Mouse (Mus musculus): ENCODE data around the gene Sh3gl1. TPM values are rescaled to one million over a fixed set of nuclear protein-coding genes. Genes with fewer than 3 reads are reported as not detected.

The Sh3gl1 gene
- total and polyA plus RNA-seq, 2 experiments: 8.8 to 40.0 TPM

DNA sequence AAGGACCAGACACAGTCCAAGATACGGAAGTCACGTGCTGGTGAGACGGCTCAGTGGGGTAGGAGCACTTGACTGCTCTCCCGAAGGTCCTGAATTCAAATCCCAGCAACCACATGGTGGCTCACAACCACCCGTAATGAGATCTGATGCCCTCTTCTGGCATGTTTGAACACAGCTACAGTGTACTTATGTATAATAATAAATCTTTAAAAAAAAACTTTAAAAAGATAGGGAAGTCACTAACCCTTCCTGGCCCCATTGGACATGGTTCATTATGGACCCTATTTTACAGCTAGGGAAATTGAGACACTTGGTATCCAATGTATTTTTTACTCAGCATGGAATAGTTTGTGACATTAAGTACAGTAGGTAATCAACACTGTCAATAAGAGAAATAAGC is 41.1 kb upstream of the Sh3gl1 start:
- Histone ChIP-seq H3K4me1 (ENCODE audit: control insufficient read depth, insufficient read depth, low read length) (peaks cover 22% of the 10 kb centered on the region), H3K36me3 (ENCODE audit: control insufficient read depth, insufficient read depth, low read length) (peaks cover 7% of the 10 kb centered on the region), H3K9ac (ENCODE audit: low read depth, low read length) (no peak overlapping the region), H3K79me2 (ENCODE audit: control insufficient read depth, insufficient read depth, low read length) (peaks cover 19% of the 10 kb centered on the region; the same call in 1 of the 2 replicates), H3K27me3 (ENCODE audit: control insufficient read depth, insufficient read depth, low read length) (no peaks in the 10 kb centered on the region), H3K4me3 (ENCODE audit: insufficient read depth, low read depth, low read length) (no peak overlapping the region), H3K27ac (replicated peaks; ENCODE audit: insufficient read depth, low read depth, low read length) (no peak overlapping the region)
- DNase-seq (ENCODE audit: extremely low read depth, low read depth, low spot score): no peak
- WGBS: 84% methylated on average over 5 of the region's 5 CpGs
- TF ChIP-seq CTCF (IDR thresholded peaks at IDR 0.05; ENCODE audit: low read depth, low read length) (no peak), POLR2A (IDR thresholded peaks at IDR 0.05; ENCODE audit: extremely low read depth, insufficient read depth, low read length) (no peak)

DNA sequence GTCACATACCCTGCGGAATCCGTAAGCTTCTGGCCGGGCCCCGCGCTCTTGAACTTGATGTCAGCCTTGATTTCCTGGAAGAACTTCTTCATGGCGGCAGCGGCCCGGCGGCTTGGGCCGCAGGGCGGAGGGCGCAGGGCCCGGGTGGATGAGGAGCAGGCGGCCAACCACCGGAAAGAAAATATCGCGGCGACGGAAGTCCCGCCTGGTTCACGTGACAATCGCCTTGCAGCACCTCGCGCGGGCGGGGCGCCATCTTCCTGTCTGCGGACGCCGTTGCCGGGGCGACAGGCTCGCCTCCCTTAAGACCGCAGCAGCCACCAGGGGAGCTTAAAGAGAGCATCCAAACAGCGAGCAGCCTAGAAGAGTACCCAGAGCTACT is 38.4 kb upstream of the Sh3gl1 start, which contains the start of gene Ubxn6:
Gene Ubxn6 (minus strand): TSS at position 202 of the 382 bp plus-strand sequence.
- DNase-seq (ENCODE audit: extremely low read depth, low read depth, low spot score): peak; percentile 83
- WGBS: under 1% methylated on average over 35 of the region's 35 CpGs
- H3K27me3 ChIP-seq (ENCODE audit: control insufficient read depth, insufficient read depth, low read length): no peaks in the 10 kb centered on the region
- H3K79me2 ChIP-seq (ENCODE audit: control insufficient read depth, insufficient read depth, low read length): peaks cover 3% of the 10 kb centered on the region; the same call in 1 of the 2 replicates
- peak within 1 kb of the TSS; percentile 99 for H3K27ac ChIP-seq (replicated peaks; ENCODE audit: insufficient read depth, low read depth, low read length)
- H3K4me1 ChIP-seq (ENCODE audit: control insufficient read depth, insufficient read depth, low read length): peaks cover 12% of the 10 kb centered on the region
- H3K4me3 ChIP-seq (ENCODE audit: insufficient read depth, low read depth, low read length): peak within 1 kb of the TSS; percentile 89
- H3K9ac ChIP-seq (ENCODE audit: low read depth, low read length): peak within 1 kb of the TSS; percentile 88
- peak; percentile 45 for TF ChIP-seq CTCF (IDR thresholded peaks at IDR 0.05; ENCODE audit: low read depth, low read length)
- TF ChIP-seq POLR2A (IDR thresholded peaks at IDR 0.05; ENCODE audit: extremely low read depth, insufficient read depth, low read length): peak; percentile 51; the same call in 1 of the 2 replicates
- peaks cover 21% of the 10 kb centered on the region for H3K36me3 ChIP-seq (ENCODE audit: control insufficient read depth, insufficient read depth, low read length)

DNA sequence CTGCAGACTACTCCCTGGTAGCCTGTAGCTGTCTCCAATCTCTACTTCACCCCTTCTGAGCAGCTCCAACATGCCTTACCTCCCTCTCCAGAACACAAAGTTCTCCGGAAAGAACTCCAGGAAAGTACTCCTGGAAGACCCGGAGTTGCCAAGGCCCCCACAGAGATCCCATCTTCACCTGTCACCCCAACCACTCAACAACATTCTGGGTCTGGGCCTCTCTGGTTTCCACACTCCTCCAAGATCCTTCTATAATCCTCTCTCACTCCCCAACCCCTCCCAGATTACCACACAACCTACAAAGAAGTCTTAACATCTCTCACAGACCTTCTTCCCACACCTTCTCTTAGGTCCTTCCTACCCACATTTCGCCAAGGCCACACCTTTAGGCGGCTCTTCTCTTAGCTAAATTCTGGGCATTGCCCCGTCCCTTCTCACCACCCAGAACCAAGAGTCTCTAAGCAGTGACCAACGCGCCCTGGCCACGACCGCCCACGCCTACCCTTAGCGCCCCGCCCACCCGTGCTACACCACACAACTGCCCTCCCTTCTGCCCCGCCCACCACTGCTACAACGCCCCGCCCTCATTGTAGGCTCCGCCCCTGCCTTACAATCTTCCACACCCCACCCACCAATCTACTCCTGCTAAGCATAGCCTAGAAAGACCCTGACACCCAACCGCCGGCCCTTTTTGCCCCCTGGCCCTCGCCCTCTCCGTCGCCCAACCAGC is 37.8 kb upstream of the Sh3gl1 start:
- TF ChIP-seq POLR2A (IDR thresholded peaks at IDR 0.05; ENCODE audit: extremely low read depth, insufficient read depth, low read length) (no peak), CTCF (IDR thresholded peaks at IDR 0.05; ENCODE audit: low read depth, low read length) (no peak)
- WGBS: 8% methylated on average over 22 of the region's 22 CpGs

DNA sequence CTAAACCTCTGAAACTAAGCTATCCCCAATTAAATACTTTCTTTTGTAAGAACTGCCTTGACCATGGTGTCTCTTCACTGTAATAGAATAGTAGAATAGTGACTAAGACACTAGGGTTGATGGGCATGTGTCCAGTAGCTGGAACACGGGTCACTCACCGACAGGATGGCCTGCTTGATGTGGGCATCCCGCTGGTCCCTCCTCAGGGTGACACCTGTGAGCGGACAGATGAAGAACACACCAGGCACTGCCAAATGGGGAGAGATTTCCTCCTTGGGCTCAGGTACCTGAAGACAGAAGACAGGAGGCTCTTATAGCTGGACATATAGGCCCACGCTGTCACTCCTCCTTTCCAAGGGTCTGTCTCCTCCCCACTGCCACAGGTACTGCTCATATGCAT is 35.8 kb upstream of the Sh3gl1 start:
- peaks cover 12% of the 10 kb centered on the region for H3K4me1 ChIP-seq (ENCODE audit: control insufficient read depth, insufficient read depth, low read length)
- TF ChIP-seq CTCF (IDR thresholded peaks at IDR 0.05; ENCODE audit: low read depth, low read length) (no peak), POLR2A (IDR thresholded peaks at IDR 0.05; ENCODE audit: extremely low read depth, insufficient read depth, low read length) (no peak)
- WGBS: 91% methylated on average over 5 of the region's 5 CpGs
- no peak overlapping the region for H3K9ac ChIP-seq (ENCODE audit: low read depth, low read length)
- H3K36me3 ChIP-seq (ENCODE audit: control insufficient read depth, insufficient read depth, low read length): peaks cover 34% of the 10 kb centered on the region
- no peak overlapping the region for H3K4me3 ChIP-seq (ENCODE audit: insufficient read depth, low read depth, low read length)
- H3K27me3 ChIP-seq (ENCODE audit: control insufficient read depth, insufficient read depth, low read length): no peaks in the 10 kb centered on the region
- H3K79me2 ChIP-seq (ENCODE audit: control insufficient read depth, insufficient read depth, low read length): peaks cover 3% of the 10 kb centered on the region; the same call in 1 of the 2 replicates
- DNase-seq (ENCODE audit: extremely low read depth, low read depth, low spot score): no peak
- H3K27ac ChIP-seq (replicated peaks; ENCODE audit: insufficient read depth, low read depth, low read length): no peak overlapping the region

More for the DNA sequence above, 37.8 kb upstream of the Sh3gl1 start:
- Histone ChIP-seq H3K4me3 (ENCODE audit: insufficient read depth, low read depth, low read length) (peak overlapping the region; percentile 89), H3K27me3 (ENCODE audit: control insufficient read depth, insufficient read depth, low read length) (no peaks in the 10 kb centered on the region), H3K79me2 (ENCODE audit: control insufficient read depth, insufficient read depth, low read length) (peaks cover 3% of the 10 kb centered on the region; the same call in 1 of the 2 replicates), H3K4me1 (ENCODE audit: control insufficient read depth, insufficient read depth, low read length) (peaks cover 12% of the 10 kb centered on the region), H3K27ac (replicated peaks; ENCODE audit: insufficient read depth, low read depth, low read length) (peak overlapping the region; percentile 99), H3K9ac (ENCODE audit: low read depth, low read length) (peak overlapping the region; percentile 88), H3K36me3 (ENCODE audit: control insufficient read depth, insufficient read depth, low read length) (peaks cover 24% of the 10 kb centered on the region)
- DNase-seq (ENCODE audit: extremely low read depth, low read depth, low spot score): peak; percentile 79

- TF ChIP-seq CTCF (IDR thresholded peaks at IDR 0.05; ENCODE audit: low read depth, low read length) (no peak), POLR2A (IDR thresholded peaks at IDR 0.05; ENCODE audit: extremely low read depth, insufficient read depth, low read length) (no peak)
- H3K27ac ChIP-seq (replicated peaks; ENCODE audit: insufficient read depth, low read depth, low read length): no peak overlapping the region
- peaks cover 34% of the 10 kb centered on the region for H3K36me3 ChIP-seq (ENCODE audit: control insufficient read depth, insufficient read depth, low read length)
- no peak for DNase-seq (ENCODE audit: extremely low read depth, low read depth, low spot score)
- peaks cover 12% of the 10 kb centered on the region for H3K4me1 ChIP-seq (ENCODE audit: control insufficient read depth, insufficient read depth, low read length)
- H3K9ac ChIP-seq (ENCODE audit: low read depth, low read length): no peak overlapping the region
- H3K27me3 ChIP-seq (ENCODE audit: control insufficient read depth, insufficient read depth, low read length): no peaks in the 10 kb centered on the region
- no peak overlapping the region for H3K4me3 ChIP-seq (ENCODE audit: insufficient read depth, low read depth, low read length)
- peaks cover 3% of the 10 kb centered on the region; the same call in 1 of the 2 replicates for H3K79me2 ChIP-seq (ENCODE audit: control insufficient read depth, insufficient read depth, low read length)
Measured at GRCm38 (mm10) chr17:56071126-56071525, 34.7 kb upstream of the Sh3gl1 start.

DNA sequence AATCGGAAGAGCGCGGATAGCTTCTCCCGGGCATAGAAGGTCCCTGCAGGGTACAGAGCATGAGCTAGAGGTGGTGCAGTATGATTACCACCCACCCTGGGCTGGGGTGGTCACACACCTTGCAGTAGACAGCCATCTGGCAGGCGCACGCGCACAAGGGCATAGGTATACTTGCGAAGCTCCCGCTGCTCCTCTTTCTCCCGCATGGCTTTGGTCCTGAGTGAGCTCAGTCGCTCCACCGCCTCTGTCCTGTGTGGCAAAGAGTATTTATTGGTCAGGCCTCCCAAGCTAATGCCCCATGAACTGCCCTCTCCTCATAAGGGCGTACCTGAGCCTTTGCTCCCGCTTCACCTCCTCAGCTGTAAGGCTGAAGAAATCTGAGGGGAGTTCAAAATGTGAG is 32.6 kb upstream of the Sh3gl1 start:
- Histone ChIP-seq H3K36me3 (ENCODE audit: control insufficient read depth, insufficient read depth, low read length) (peaks cover 34% of the 10 kb centered on the region), H3K27me3 (ENCODE audit: control insufficient read depth, insufficient read depth, low read length) (no peaks in the 10 kb centered on the region), H3K79me2 (ENCODE audit: control insufficient read depth, insufficient read depth, low read length) (peaks cover 3% of the 10 kb centered on the region; the same call in 1 of the 2 replicates), H3K9ac (ENCODE audit: low read depth, low read length) (no peak overlapping the region), H3K27ac (replicated peaks; ENCODE audit: insufficient read depth, low read depth, low read length) (no peak overlapping the region), H3K4me3 (ENCODE audit: insufficient read depth, low read depth, low read length) (no peak overlapping the region), H3K4me1 (ENCODE audit: control insufficient read depth, insufficient read depth, low read length) (peaks cover 4% of the 10 kb centered on the region; the same call in 1 of the 2 replicates)
- DNase-seq (ENCODE audit: extremely low read depth, low read depth, low spot score): no peak
- 97% methylated on average over 14 of the region's 14 CpGs for WGBS
- no peak for TF ChIP-seq POLR2A (IDR thresholded peaks at IDR 0.05; ENCODE audit: extremely low read depth, insufficient read depth, low read length)
- no peak for TF ChIP-seq CTCF (IDR thresholded peaks at IDR 0.05; ENCODE audit: low read depth, low read length)
